Mouse (Mus musculus) bone marrow, adult 2 months (tissue): ENCODE measurements at regions not wholly inside any gene's neighbourhood (a gene's known extent, or its start where the extent isn't known, plus 50 kb on each side); places are given as distances from the start of the nearest gene placed in this dataset.

Experiments used
- CTCF ChIP-seq: fragments of 200-500 bp; IDR thresholded peaks from 2 replicates; pipeline ENCODE4 v1.5.1; 2011; ENCODE audit warnings: low read length, control low read depth; ENCODE audit not compliant: control insufficient read depth, insufficient read depth
- POLR2A ChIP-seq: fragments of 200-500 bp; IDR thresholded peaks from 2 replicates; pipeline ENCODE4 v1.6.1; 2011; ENCODE audit warnings: low read depth, mild to moderate bottlenecking, control low read depth, low read length, borderline replicate concordance; ENCODE audit not compliant: control insufficient read depth

GRCm38 (mm10) chr3:19458386-19458785 lies 170.1 kb downstream of the 1700064H15Rik start:
- TF ChIP-seq POLR2A (no peak), CTCF (no peak)
